Mouse (Mus musculus) cerebellum, adult 2 months (tissue): ENCODE data around the gene Psmb5.

Experiments
- CTCF ChIP-seq: fragments of 200-500 bp; IDR thresholded peaks from 2 replicates; pipeline ENCODE4 v1.5.1; 2011; ENCODE audit warnings: low read depth, mild to moderate bottlenecking, control low read depth, low read length, moderate library complexity, borderline replicate concordance; ENCODE audit not compliant: insufficient read depth
- POLR2A ChIP-seq: fragments of 200-500 bp; IDR thresholded peaks from 2 replicates; pipeline ENCODE4 v1.6.1; 2011; ENCODE audit warnings: low read length, control low read depth, borderline replicate concordance; ENCODE audit not compliant: insufficient read depth

- TF ChIP-seq CTCF (no peak), POLR2A (no peak)
These were observed 23.1 kb upstream of the Psmb5 start, which contains the start of gene Gm17606 for GRCm38 (mm10) chr14:54640946-54641304.
